Mouse (Mus musculus): Measurements from ENCODE around the gene Cdc42se2. TPM values are rescaled to one million over a fixed set of nuclear protein-coding genes. Genes with fewer than 3 reads are reported as not detected.

Cdc42se2 gene
- 184 and 186 TPM in 2 replicates for polyA plus RNA-seq (2016; fragmentation: Nextera tagmentation; extraction: Ambion mirVana)

GRCm38 (mm10) chr11:54787488-54788474 is at the start of gene Cdc42se2:
Gene Cdc42se2 (minus strand): TSS chr11:54787675.
- Histone ChIP-seq H3K4me3 (peak within 1 kb of the TSS; percentile 91), H3K27ac (peak within 1 kb of the TSS; percentile 95), H3K9me3 (no peaks in the 10 kb centered on the region), H3K27me3 (replicated peaks) (no peaks in the 10 kb centered on the region), H3K4me2 (replicated peaks) (peak within 1 kb of the TSS; percentile 69), H3K9ac (peak within 1 kb of the TSS; percentile 91), H3K4me1 (peaks cover 17% of the 10 kb centered on the region), H3K36me3 (0 out of 2 replicates have a peak, but pooled peaks cover 5% of the 10 kb centered on the region)
- 4% methylated on average over 56 of the region's 56 CpGs for WGBS
- peak; percentile 98 for ATAC-seq (ENCODE audit: low FRiP score, low read depth)

- no peak overlapping the region for H3K9ac ChIP-seq
- no peak overlapping the region for H3K4me3 ChIP-seq
- no peak for ATAC-seq (ENCODE audit: low FRiP score, low read depth)
- 83% methylated on average over 9 of the region's 9 CpGs for WGBS
- no peaks in the 10 kb centered on the region for H3K27me3 ChIP-seq (replicated peaks)
- H3K4me1 ChIP-seq: no peaks in the 10 kb centered on the region
- H3K9me3 ChIP-seq: no peaks in the 10 kb centered on the region
- H3K36me3 ChIP-seq: peaks cover 4% of the 10 kb centered on the region
- no peak overlapping the region for H3K27ac ChIP-seq
- H3K4me2 ChIP-seq (replicated peaks): no peak overlapping the region
Measured at GRCm38 (mm10) chr11:54836106-54836505, 48.6 kb upstream of the Cdc42se2 start.

- Histone ChIP-seq H3K4me1 (no peaks in the 10 kb centered on the region), H3K4me3 (no peak overlapping the region), H3K9me3 (no peaks in the 10 kb centered on the region), H3K36me3 (peaks cover 1% of the 10 kb centered on the region), H3K9ac (no peak overlapping the region), H3K27ac (no peak overlapping the region), H3K27me3 (replicated peaks) (no peaks in the 10 kb centered on the region), H3K4me2 (replicated peaks) (no peak overlapping the region)
- ATAC-seq (ENCODE audit: low FRiP score, low read depth): no peak
- 59% methylated on average over 2 of the region's 2 CpGs for WGBS
Measured at GRCm38 (mm10) chr11:54834596-54834995, 47.1 kb upstream of the Cdc42se2 start.

GRCm38 (mm10) chr11:54833833-54834232 is 46.4 kb upstream of the Cdc42se2 start:
- no peaks in the 10 kb centered on the region for H3K9me3 ChIP-seq
- no peaks in the 10 kb centered on the region for H3K36me3 ChIP-seq
- WGBS: 91% methylated on average over 4 of the region's 4 CpGs
- no peak overlapping the region for H3K27ac ChIP-seq
- no peak overlapping the region for H3K9ac ChIP-seq
- no peak overlapping the region for H3K4me3 ChIP-seq
- H3K27me3 ChIP-seq (replicated peaks): no peaks in the 10 kb centered on the region
- H3K4me2 ChIP-seq (replicated peaks): no peak overlapping the region
- ATAC-seq (ENCODE audit: low FRiP score, low read depth): no peak
- H3K4me1 ChIP-seq: no peaks in the 10 kb centered on the region

GRCm38 (mm10) chr11:54826819-54827218 is 39.3 kb upstream of the Cdc42se2 start:
- Histone ChIP-seq H3K36me3 (no peaks in the 10 kb centered on the region), H3K4me1 (no peaks in the 10 kb centered on the region), H3K27ac (no peak overlapping the region), H3K9ac (no peak overlapping the region), H3K4me3 (no peak overlapping the region), H3K9me3 (no peaks in the 10 kb centered on the region), H3K4me2 (replicated peaks) (no peak overlapping the region), H3K27me3 (replicated peaks) (no peaks in the 10 kb centered on the region)
- no peak for ATAC-seq (ENCODE audit: low FRiP score, low read depth)
- WGBS: 86% methylated on average over 8 of the region's 8 CpGs

GRCm38 (mm10) chr11:54825774-54826173 is 38.3 kb upstream of the Cdc42se2 start:
- no peaks in the 10 kb centered on the region for H3K27me3 ChIP-seq (replicated peaks)
- WGBS: 82% methylated on average over 4 of the region's 4 CpGs

GRCm38 (mm10) chr11:54823467-54823866 is 36.0 kb upstream of the Cdc42se2 start:
- H3K4me1 ChIP-seq: peaks cover 7% of the 10 kb centered on the region; the same call in 1 of the 2 replicates
- no peaks in the 10 kb centered on the region for H3K27me3 ChIP-seq (replicated peaks)
- no peaks in the 10 kb centered on the region for H3K9me3 ChIP-seq
- H3K4me3 ChIP-seq: no peak overlapping the region
- H3K36me3 ChIP-seq: no peaks in the 10 kb centered on the region
- H3K4me2 ChIP-seq (replicated peaks): no peak overlapping the region
- no peak overlapping the region for H3K9ac ChIP-seq
- no peak overlapping the region for H3K27ac ChIP-seq
- WGBS: 89% methylated on average over 4 of the region's 4 CpGs
- no peak for ATAC-seq (ENCODE audit: low FRiP score, low read depth)

More at GRCm38 (mm10) chr11:54825774-54826173, 38.3 kb upstream of the Cdc42se2 start:
- no peak overlapping the region for H3K4me2 ChIP-seq (replicated peaks)
- no peak overlapping the region for H3K27ac ChIP-seq
- no peak overlapping the region for H3K9ac ChIP-seq
- no peaks in the 10 kb centered on the region for H3K36me3 ChIP-seq
- H3K4me1 ChIP-seq: no peaks in the 10 kb centered on the region; the same call in 1 of the 2 replicates
- H3K4me3 ChIP-seq: no peak overlapping the region
- ATAC-seq (ENCODE audit: low FRiP score, low read depth): no peak
- no peaks in the 10 kb centered on the region for H3K9me3 ChIP-seq

GRCm38 (mm10) chr11:54819489-54819888 is 32.0 kb upstream of the Cdc42se2 start:
- Histone ChIP-seq H3K36me3 (no peaks in the 10 kb centered on the region), H3K4me3 (no peak overlapping the region), H3K9ac (no peak overlapping the region), H3K27me3 (replicated peaks) (no peaks in the 10 kb centered on the region), H3K4me1 (peaks cover 14% of the 10 kb centered on the region; the same call in 1 of the 2 replicates), H3K4me2 (replicated peaks) (no peak overlapping the region), H3K27ac (no peak overlapping the region), H3K9me3 (no peaks in the 10 kb centered on the region)
- 61% methylated on average over 7 of the region's 7 CpGs for WGBS
- no peak for ATAC-seq (ENCODE audit: low FRiP score, low read depth)

GRCm38 (mm10) chr11:54817449-54817848 is 30.0 kb upstream of the Cdc42se2 start:
- no peaks in the 10 kb centered on the region for H3K9me3 ChIP-seq

GRCm38 (mm10) chr11:54815659-54816058 is 28.2 kb upstream of the Cdc42se2 start:
- Histone ChIP-seq H3K27ac (no peak overlapping the region), H3K9ac (no peak overlapping the region), H3K4me1 (peaks cover 38% of the 10 kb centered on the region), H3K9me3 (no peaks in the 10 kb centered on the region), H3K4me2 (replicated peaks) (no peak overlapping the region), H3K4me3 (no peak overlapping the region), H3K36me3 (no peaks in the 10 kb centered on the region), H3K27me3 (replicated peaks) (no peaks in the 10 kb centered on the region)
- no peak for ATAC-seq (ENCODE audit: low FRiP score, low read depth)

More at GRCm38 (mm10) chr11:54817449-54817848, 30.0 kb upstream of the Cdc42se2 start:
- H3K4me2 ChIP-seq (replicated peaks): no peak overlapping the region
- H3K36me3 ChIP-seq: no peaks in the 10 kb centered on the region
- ATAC-seq (ENCODE audit: low FRiP score, low read depth): no peak
- H3K4me1 ChIP-seq: peaks cover 26% of the 10 kb centered on the region; the same call in 1 of the 2 replicates
- 71% methylated on average over 4 of the region's 4 CpGs for WGBS
- no peak overlapping the region for H3K27ac ChIP-seq
- H3K9ac ChIP-seq: no peak overlapping the region
- no peak overlapping the region for H3K4me3 ChIP-seq
- no peaks in the 10 kb centered on the region for H3K27me3 ChIP-seq (replicated peaks)

- H3K4me2 ChIP-seq (replicated peaks): no peak overlapping the region
- H3K4me1 ChIP-seq: peaks cover 30% of the 10 kb centered on the region
- H3K27ac ChIP-seq: peak overlapping the region; percentile 33; the same call in 1 of the 2 replicates
- no peaks in the 10 kb centered on the region for H3K9me3 ChIP-seq
- no peaks in the 10 kb centered on the region for H3K27me3 ChIP-seq (replicated peaks)
- no peak overlapping the region for H3K9ac ChIP-seq
- ATAC-seq (ENCODE audit: low FRiP score, low read depth): peak; percentile 91
- 25% methylated on average over 8 of the region's 8 CpGs for WGBS
- H3K36me3 ChIP-seq: no peaks in the 10 kb centered on the region
- no peak overlapping the region for H3K4me3 ChIP-seq
Measured at GRCm38 (mm10) chr11:54812812-54813516, 25.5 kb upstream of the Cdc42se2 start.

- Histone ChIP-seq H3K9me3 (no peaks in the 10 kb centered on the region), H3K27ac (peak overlapping the region; percentile 65), H3K4me3 (no peak overlapping the region), H3K9ac (no peak overlapping the region), H3K27me3 (replicated peaks) (no peaks in the 10 kb centered on the region), H3K36me3 (no peaks in the 10 kb centered on the region), H3K4me2 (replicated peaks) (0 out of 2 replicates have a peak overlapping the region, but pooled peaks have one; percentile 9), H3K4me1 (peaks cover 25% of the 10 kb centered on the region)
- ATAC-seq (ENCODE audit: low FRiP score, low read depth): peak; percentile 69; the same call in 1 of the 2 replicates
- WGBS: 31% methylated on average over 4 of the region's 4 CpGs
Measured at GRCm38 (mm10) chr11:54812314-54812713, 24.8 kb upstream of the Cdc42se2 start.
